Mouse (Mus musculus) megakaryocyte, embryonic 14.5 days (primary cell): ENCODE measurements at regions not wholly inside any gene's neighbourhood (a gene's known extent, or its start where the extent isn't known, plus 50 kb on each side); places are given as distances from the start of the nearest gene placed in this dataset.

ENCODE experiments used
- H3K27me3 ChIP-seq: replicated peaks from 2 replicates; pipeline ENCODE3; 2012; ENCODE audit warnings: inconsistent platforms
- H3K36me3 ChIP-seq: replicated peaks from 2 replicates; pipeline ENCODE3; 2012; ENCODE audit warnings: low read length, inconsistent platforms, mixed read lengths
- H3K4me1 ChIP-seq: 2 replicates; pipeline ENCODE4 v1.6.1; 2012; ENCODE audit warnings: inconsistent platforms
- H3K4me3 ChIP-seq: replicated peaks from 2 replicates; pipeline ENCODE3; 2012; ENCODE audit warnings: moderate library complexity, mild to moderate bottlenecking, inconsistent platforms
- H3K9me3 ChIP-seq: 2 replicates; pipeline ENCODE4 v1.6.1; 2012; ENCODE audit warnings: inconsistent platforms
- FLI1 ChIP-seq: IDR thresholded peaks from 2 replicates; pipeline ENCODE4 v1.6.1; 2012; ENCODE audit warnings: low read length, inconsistent platforms, mixed read lengths
- GATA1 ChIP-seq: IDR thresholded peaks from 3 replicates; pipeline ENCODE4 v1.6.1; 2012; ENCODE audit warnings: mixed read lengths, low read length, inconsistent platforms, borderline replicate concordance

- TF ChIP-seq FLI1: no peak
- TF ChIP-seq GATA1: no peak
- peaks cover 48% of the 10 kb centered on the region for H3K4me1 ChIP-seq
- no peaks in the 10 kb centered on the region for H3K27me3 ChIP-seq
- H3K9me3 ChIP-seq: no peaks in the 10 kb centered on the region
- H3K36me3 ChIP-seq: no peaks in the 10 kb centered on the region
- H3K4me3 ChIP-seq: no peak overlapping the region
Measured at GRCm38 (mm10) chr16:49965528-49966250, 165.4 kb downstream of the Cd47 start.

- Histone ChIP-seq H3K27me3 (no peaks in the 10 kb centered on the region), H3K4me1 (peaks cover 53% of the 10 kb centered on the region), H3K4me3 (no peak overlapping the region), H3K9me3 (no peaks in the 10 kb centered on the region), H3K36me3 (no peaks in the 10 kb centered on the region)
- no peak for TF ChIP-seq GATA1
- no peak for TF ChIP-seq FLI1
Measured at GRCm38 (mm10) chr16:49966251-49966588, 165.9 kb downstream of the Cd47 start.

GRCm38 (mm10) chr16:49967110-49967509 lies 166.8 kb downstream of the Cd47 start:
- Histone ChIP-seq H3K27me3 (no peaks in the 10 kb centered on the region), H3K4me1 (peaks cover 56% of the 10 kb centered on the region)

GRCm38 (mm10) chr16:49968291-49968870 lies 168.0 kb downstream of the Cd47 start:
- H3K4me1 ChIP-seq: peaks cover 46% of the 10 kb centered on the region
- no peak for TF ChIP-seq GATA1
- TF ChIP-seq FLI1: no peak
- no peaks in the 10 kb centered on the region for H3K27me3 ChIP-seq
- no peaks in the 10 kb centered on the region for H3K9me3 ChIP-seq
- H3K4me3 ChIP-seq: no peak overlapping the region
- H3K36me3 ChIP-seq: no peaks in the 10 kb centered on the region

More at GRCm38 (mm10) chr16:49967110-49967509, 166.8 kb downstream of the Cd47 start:
- H3K9me3 ChIP-seq: no peaks in the 10 kb centered on the region
- TF ChIP-seq FLI1 (no peak), GATA1 (no peak)
- H3K4me3 ChIP-seq: no peak overlapping the region
- no peaks in the 10 kb centered on the region for H3K36me3 ChIP-seq

- Histone ChIP-seq H3K4me3 (no peak overlapping the region), H3K9me3 (no peaks in the 10 kb centered on the region), H3K36me3 (no peaks in the 10 kb centered on the region), H3K27me3 (no peaks in the 10 kb centered on the region), H3K4me1 (peaks cover 46% of the 10 kb centered on the region)
- TF ChIP-seq GATA1 (no peak), FLI1 (no peak)
Measured at GRCm38 (mm10) chr16:49969035-49969434, 168.7 kb downstream of the Cd47 start.

- Histone ChIP-seq H3K4me1 (peaks cover 39% of the 10 kb centered on the region), H3K4me3 (peak overlapping the region; percentile 48), H3K36me3 (no peaks in the 10 kb centered on the region), H3K27me3 (no peaks in the 10 kb centered on the region), H3K9me3 (no peaks in the 10 kb centered on the region)
- TF ChIP-seq GATA1: no peak
- no peak for TF ChIP-seq FLI1
Measured at GRCm38 (mm10) chr16:49969693-49970296, 169.5 kb downstream of the Cd47 start.

- no peaks in the 10 kb centered on the region for H3K9me3 ChIP-seq
- peaks cover 34% of the 10 kb centered on the region for H3K4me1 ChIP-seq
- H3K4me3 ChIP-seq: peak overlapping the region; percentile 48
- TF ChIP-seq FLI1: no peak
- no peak for TF ChIP-seq GATA1
- H3K27me3 ChIP-seq: no peaks in the 10 kb centered on the region
- H3K36me3 ChIP-seq: no peaks in the 10 kb centered on the region
Measured at GRCm38 (mm10) chr16:49970297-49970804, 170.0 kb downstream of the Cd47 start.

GRCm38 (mm10) chr16:49971141-49971555 lies 170.8 kb downstream of the Cd47 start:
- H3K4me1 ChIP-seq: peaks cover 27% of the 10 kb centered on the region
- TF ChIP-seq GATA1: no peak
- TF ChIP-seq FLI1: no peak
- no peak overlapping the region for H3K4me3 ChIP-seq
- H3K36me3 ChIP-seq: no peaks in the 10 kb centered on the region
- no peaks in the 10 kb centered on the region for H3K27me3 ChIP-seq
- H3K9me3 ChIP-seq: no peaks in the 10 kb centered on the region

GRCm38 (mm10) chr16:49977276-49977675 lies 176.9 kb downstream of the Cd47 start:
- peaks cover 7% of the 10 kb centered on the region; the same call in 1 of the 2 replicates for H3K4me1 ChIP-seq
- no peaks in the 10 kb centered on the region for H3K9me3 ChIP-seq
- H3K36me3 ChIP-seq: no peaks in the 10 kb centered on the region
- no peaks in the 10 kb centered on the region for H3K27me3 ChIP-seq
- no peak for TF ChIP-seq GATA1
- no peak for TF ChIP-seq FLI1
- H3K4me3 ChIP-seq: no peak overlapping the region

GRCm38 (mm10) chr16:49979426-49979940 lies 179.2 kb downstream of the Cd47 start:
- TF ChIP-seq FLI1 (no peak), GATA1 (no peak)
- Histone ChIP-seq H3K4me3 (no peak overlapping the region), H3K27me3 (no peaks in the 10 kb centered on the region), H3K9me3 (no peaks in the 10 kb centered on the region), H3K36me3 (no peaks in the 10 kb centered on the region), H3K4me1 (peaks cover 8% of the 10 kb centered on the region; the same call in 1 of the 2 replicates)
